Mouse (Mus musculus): ENCODE results near the gene Relb. TPM values are rescaled to one million over a fixed set of nuclear protein-coding genes. Genes with fewer than 3 reads are reported as not detected.
A peak's percentile ranks its signal among the peaks of the same experiment; 100 is the strongest.

Relb gene
- polyA plus RNA-seq, 1 experiment from 2014 or later, result 4.8 TPM

- H3K4me1 ChIP-seq (ENCODE audit: control insufficient read depth in 2 of 2, insufficient read depth in 2 of 2, low read length in 2 of 2), result peaks cover 6 to 12% of the 10 kb centered on the region in 2 experiments; a peak in 3 of 4 replicates
- no peaks in the 10 kb centered on the region for H3K9me3 ChIP-seq (ENCODE audit: control insufficient read depth, low read length)
- H3K4me3 ChIP-seq (ENCODE audit: control insufficient read depth in 1 of 2, insufficient read depth in 1 of 2, low read depth in 1 of 2, low read length in 2 of 2), result no peak overlapping the region
- H3K36me3 ChIP-seq (ENCODE audit: control insufficient read depth, insufficient read depth, low read length), result peaks cover 47% of the 10 kb centered on the region
- H3K9ac ChIP-seq (ENCODE audit: low read length), result no peak overlapping the region
- no peaks in the 10 kb centered on the region for H3K27me3 ChIP-seq (ENCODE audit: control insufficient read depth, insufficient read depth, low read length)
- H3K27ac ChIP-seq (replicated peaks in 1 of 2; ENCODE audit: control insufficient read depth in 1 of 2, insufficient read depth in 1 of 2, low read depth in 2 of 2, low read length in 2 of 2), result no peak overlapping the region
- no peak overlapping the region for H3K4me2 ChIP-seq (ENCODE audit: low read length)
- WGBS, result 85% methylated on average over 3 of the region's 3 CpGs
- no peak for ATAC-seq (ENCODE audit: insufficient number of reproducible peaks, insufficient read depth, low FRiP score, low read depth)
Observed at GRCm38 (mm10) chr7:19569647-19570046, 59.6 kb downstream of the Relb start.

GRCm38 (mm10) chr7:19567426-19567825, 61.8 kb downstream of the Relb start:
- no peak overlapping the region for H3K9ac ChIP-seq (ENCODE audit: low read length)
- no peaks in the 10 kb centered on the region for H3K9me3 ChIP-seq (ENCODE audit: control insufficient read depth, low read length)
- peaks cover 2 to 20% of the 10 kb centered on the region in 2 experiments; a peak in 3 of 4 replicates for H3K4me1 ChIP-seq (ENCODE audit: control insufficient read depth in 2 of 2, insufficient read depth in 2 of 2, low read length in 2 of 2)
- H3K36me3 ChIP-seq (ENCODE audit: control insufficient read depth, insufficient read depth, low read length), result peaks cover 52% of the 10 kb centered on the region
- no peak for ATAC-seq (ENCODE audit: insufficient number of reproducible peaks, insufficient read depth, low FRiP score, low read depth)
- H3K4me3 ChIP-seq (ENCODE audit: control insufficient read depth in 1 of 2, insufficient read depth in 1 of 2, low read depth in 1 of 2, low read length in 2 of 2), result no peak overlapping the region
- WGBS, result 90% methylated on average over 8 of the region's 8 CpGs
- no peak overlapping the region for H3K27ac ChIP-seq (replicated peaks in 1 of 2; ENCODE audit: control insufficient read depth in 1 of 2, insufficient read depth in 1 of 2, low read depth in 2 of 2, low read length in 2 of 2)
- H3K27me3 ChIP-seq (ENCODE audit: control insufficient read depth, insufficient read depth, low read length), result no peaks in the 10 kb centered on the region
- H3K4me2 ChIP-seq (ENCODE audit: low read length), result no peak overlapping the region

GRCm38 (mm10) chr7:19565803-19566202, 63.4 kb downstream of the Relb start:
- peaks cover 52% of the 10 kb centered on the region for H3K36me3 ChIP-seq (ENCODE audit: control insufficient read depth, insufficient read depth, low read length)
- 94% methylated on average over 2 of the region's 2 CpGs for WGBS

GRCm38 (mm10) chr7:19564455-19564854, 64.8 kb downstream of the Relb start:
- WGBS, result 99% methylated on average over 4 of the region's 4 CpGs
- H3K27ac ChIP-seq (replicated peaks in 1 of 2; ENCODE audit: control insufficient read depth in 1 of 2, insufficient read depth in 1 of 2, low read depth in 2 of 2, low read length in 2 of 2), result no peak overlapping the region
- no peak for ATAC-seq (ENCODE audit: insufficient number of reproducible peaks, insufficient read depth, low FRiP score, low read depth)

More at GRCm38 (mm10) chr7:19565803-19566202, 63.4 kb downstream of the Relb start:
- H3K9ac ChIP-seq (ENCODE audit: low read length), result no peak overlapping the region
- H3K27ac ChIP-seq (replicated peaks in 1 of 2; ENCODE audit: control insufficient read depth in 1 of 2, insufficient read depth in 1 of 2, low read depth in 2 of 2, low read length in 2 of 2), result no peak overlapping the region
- H3K27me3 ChIP-seq (ENCODE audit: control insufficient read depth, insufficient read depth, low read length), result no peaks in the 10 kb centered on the region
- H3K4me1 ChIP-seq (ENCODE audit: control insufficient read depth in 2 of 2, insufficient read depth in 2 of 2, low read length in 2 of 2), result peaks cover under 1 to 13% of the 10 kb centered on the region in 2 experiments; a peak in 3 of 4 replicates
- H3K4me2 ChIP-seq (ENCODE audit: low read length), result no peak overlapping the region
- no peaks in the 10 kb centered on the region for H3K9me3 ChIP-seq (ENCODE audit: control insufficient read depth, low read length)
- no peak overlapping the region for H3K4me3 ChIP-seq (ENCODE audit: control insufficient read depth in 1 of 2, insufficient read depth in 1 of 2, low read depth in 1 of 2, low read length in 2 of 2)
- ATAC-seq (ENCODE audit: insufficient number of reproducible peaks, insufficient read depth, low FRiP score, low read depth), result no peak

GRCm38 (mm10) chr7:19563884-19564283, 65.4 kb downstream of the Relb start:
- WGBS, result 67% methylated on average over 3 of the region's 3 CpGs

More at GRCm38 (mm10) chr7:19564455-19564854, 64.8 kb downstream of the Relb start:
- Histone ChIP-seq H3K4me1 (ENCODE audit: control insufficient read depth in 2 of 2, insufficient read depth in 2 of 2, low read length in 2 of 2) (peaks cover 9 to 26% of the 10 kb centered on the region in 2 experiments), H3K9me3 (ENCODE audit: control insufficient read depth, low read length) (no peaks in the 10 kb centered on the region), H3K36me3 (ENCODE audit: control insufficient read depth, insufficient read depth, low read length) (peaks cover 44% of the 10 kb centered on the region), H3K4me3 (ENCODE audit: control insufficient read depth in 1 of 2, insufficient read depth in 1 of 2, low read depth in 1 of 2, low read length in 2 of 2) (no peak overlapping the region), H3K4me2 (ENCODE audit: low read length) (no peak overlapping the region), H3K9ac (ENCODE audit: low read length) (no peak overlapping the region), H3K27me3 (ENCODE audit: control insufficient read depth, insufficient read depth, low read length) (no peaks in the 10 kb centered on the region)

GRCm38 (mm10) chr7:19562643-19563410, 66.4 kb downstream of the Relb start, which contains the start of gene Ppp1r37:
Gene Ppp1r37 (minus strand): TSS chr7:19563076.
- WGBS, result 1% methylated on average over 19 of the region's 19 CpGs
- no peak for ATAC-seq (ENCODE audit: insufficient number of reproducible peaks, insufficient read depth, low FRiP score, low read depth)
- H3K27ac ChIP-seq (replicated peaks in 1 of 2; ENCODE audit: control insufficient read depth in 1 of 2, insufficient read depth in 1 of 2, low read depth in 2 of 2, low read length in 2 of 2), result peak within 1 kb of the TSS; percentile 87 to 88

More at GRCm38 (mm10) chr7:19563884-19564283, 65.4 kb downstream of the Relb start:
- Histone ChIP-seq H3K36me3 (ENCODE audit: control insufficient read depth, insufficient read depth, low read length) (peaks cover 38% of the 10 kb centered on the region), H3K27ac (replicated peaks in 1 of 2; ENCODE audit: control insufficient read depth in 1 of 2, insufficient read depth in 1 of 2, low read depth in 2 of 2, low read length in 2 of 2) (no peak overlapping the region), H3K4me2 (ENCODE audit: low read length) (no peak overlapping the region), H3K9me3 (ENCODE audit: control insufficient read depth, low read length) (no peaks in the 10 kb centered on the region), H3K4me1 (ENCODE audit: control insufficient read depth in 2 of 2, insufficient read depth in 2 of 2, low read length in 2 of 2) (peaks cover 12 to 32% of the 10 kb centered on the region in 2 experiments), H3K27me3 (ENCODE audit: control insufficient read depth, insufficient read depth, low read length) (no peaks in the 10 kb centered on the region), H3K4me3 (ENCODE audit: control insufficient read depth in 1 of 2, insufficient read depth in 1 of 2, low read depth in 1 of 2, low read length in 2 of 2) (no peak overlapping the region), H3K9ac (ENCODE audit: low read length) (0 out of 2 replicates have a peak overlapping the region, but pooled peaks have one; percentile 97)
- no peak for ATAC-seq (ENCODE audit: insufficient number of reproducible peaks, insufficient read depth, low FRiP score, low read depth)

GRCm38 (mm10) chr7:19561765-19562642, 67.2 kb downstream of the Relb start:
- under 1% methylated on average over 100 of the region's 102 CpGs for WGBS
- Histone ChIP-seq H3K36me3 (ENCODE audit: control insufficient read depth, insufficient read depth, low read length) (peaks cover 32% of the 10 kb centered on the region), H3K9me3 (ENCODE audit: control insufficient read depth, low read length) (no peaks in the 10 kb centered on the region), H3K9ac (ENCODE audit: low read length) (peak overlapping the region; percentile 97), H3K4me1 (ENCODE audit: control insufficient read depth in 2 of 2, insufficient read depth in 2 of 2, low read length in 2 of 2) (peaks cover 16 to 50% of the 10 kb centered on the region in 2 experiments), H3K4me2 (ENCODE audit: low read length) (peak overlapping the region; percentile 95), H3K27me3 (ENCODE audit: control insufficient read depth, insufficient read depth, low read length) (no peaks in the 10 kb centered on the region), H3K4me3 (ENCODE audit: control insufficient read depth in 1 of 2, insufficient read depth in 1 of 2, low read depth in 1 of 2, low read length in 2 of 2) (peak overlapping the region; percentile 75 to 98), H3K27ac (replicated peaks in 1 of 2; ENCODE audit: control insufficient read depth in 1 of 2, insufficient read depth in 1 of 2, low read depth in 2 of 2, low read length in 2 of 2) (peak overlapping the region; percentile 87 to 88)
- ATAC-seq (ENCODE audit: insufficient number of reproducible peaks, insufficient read depth, low FRiP score, low read depth), result peak; percentile 83

More at GRCm38 (mm10) chr7:19562643-19563410, 66.4 kb downstream of the Relb start, which contains the start of gene Ppp1r37:
- peaks cover 12 to 42% of the 10 kb centered on the region in 2 experiments for H3K4me1 ChIP-seq (ENCODE audit: control insufficient read depth in 2 of 2, insufficient read depth in 2 of 2, low read length in 2 of 2)
- H3K36me3 ChIP-seq (ENCODE audit: control insufficient read depth, insufficient read depth, low read length), result peaks cover 35% of the 10 kb centered on the region
- H3K9me3 ChIP-seq (ENCODE audit: control insufficient read depth, low read length), result no peaks in the 10 kb centered on the region
- peak within 1 kb of the TSS; percentile 95 for H3K4me2 ChIP-seq (ENCODE audit: low read length)
- H3K27me3 ChIP-seq (ENCODE audit: control insufficient read depth, insufficient read depth, low read length), result no peaks in the 10 kb centered on the region
- peak within 1 kb of the TSS; percentile 75 to 98 for H3K4me3 ChIP-seq (ENCODE audit: control insufficient read depth in 1 of 2, insufficient read depth in 1 of 2, low read depth in 1 of 2, low read length in 2 of 2)
- H3K9ac ChIP-seq (ENCODE audit: low read length), result peak within 1 kb of the TSS; percentile 97
